Mouse (Mus musculus) heart, adult 2 months (tissue): Measurements from ENCODE around the gene Ninj2. TPM values are rescaled to one million over a fixed set of nuclear protein-coding genes. Genes with fewer than 3 reads are reported as not detected.

Experiments
- DNase-seq, 2 experiments: peaks; one replicate each; pipeline ENCODE4 v3.0.0; 2021
- H3K27ac ChIP-seq: fragments of 200-600 bp; 2 replicates; pipeline ENCODE4 v1.8.1; 2022
- H3K27me3 ChIP-seq: fragments of 200-500 bp; 2 replicates; pipeline ENCODE4 v1.6.1; 2012; ENCODE audit warnings: mild to moderate bottlenecking, low read length, inconsistent platforms, mixed read lengths; ENCODE audit not compliant: control insufficient read depth, insufficient read depth
- H3K36me3 ChIP-seq: fragments of 200-500 bp; 2 replicates; pipeline ENCODE4 v1.6.1; 2012; ENCODE audit warnings: low read length, inconsistent platforms; ENCODE audit not compliant: control insufficient read depth, insufficient read depth
- H3K4me1 ChIP-seq: fragments of 200-500 bp; 2 replicates; pipeline ENCODE4 v1.6.1; 2011; ENCODE audit warnings: low read length; ENCODE audit not compliant: control insufficient read depth, insufficient read depth
- H3K4me3 ChIP-seq: fragments of 200-600 bp; 2 replicates; pipeline ENCODE4 v1.8.1; 2022
- H3K79me2 ChIP-seq: fragments of 200-500 bp; replicated peaks from 2 replicates; pipeline ENCODE4 v1.6.1; 2012; ENCODE audit warnings: mild to moderate bottlenecking, inconsistent platforms, low read length, moderate library complexity, mixed read lengths; ENCODE audit not compliant: control insufficient read depth, insufficient read depth
- H3K9ac ChIP-seq: fragments of 200-500 bp; 2 replicates; pipeline ENCODE4 v1.6.1; 2012; ENCODE audit warnings: low read depth, mild to moderate bottlenecking, control low read depth, inconsistent platforms, low read length, mixed read lengths
- CTCF ChIP-seq: fragments of 200-600 bp; IDR thresholded peaks from 2 replicates; pipeline ENCODE4 v1.8.1; 2022; ENCODE audit warnings: antibody characterized with exemption, mild to moderate bottlenecking, moderate library complexity
- EP300 ChIP-seq: fragments of 200-500 bp; IDR thresholded peaks from 2 replicates; pipeline ENCODE4 v1.6.1; 2011; ENCODE audit warnings: low read depth, low read length, control low read depth; ENCODE audit not compliant: insufficient read depth
- POLR2A ChIP-seq: fragments of 200-500 bp; IDR thresholded peaks from 2 replicates; pipeline ENCODE4 v1.6.1; 2011; ENCODE audit warnings: mild to moderate bottlenecking, low read depth, low read length, control low read depth; ENCODE audit not compliant: insufficient read depth
- WGBS: fragments of 180-500 bp; shearing (Covaris S2); methylation state at CpG from one replicate; pipeline ENCODE4 v1.1.7; 2018; 5-methylcytosine and 5-hydroxymethylcytosine counted together
- intact Hi-C: fragments of 180-260 bp; cut with DNase I; formaldehyde crosslinking; loops from one replicate; pipeline ENCODE4 v1.15.1; 2025
- polyA plus RNA-seq: library from polyadenylated mRNA; depleted of rRNA; stranded (reverse); fragments of >200 nt; gene quantifications from 2 replicates; pipeline ENCODE4 v1.2.3, GENCODE M21; 2012
- total RNA-seq, 2 experiments: library from RNA; stranded (reverse); gene quantifications; 2 replicates each; pipeline ENCODE4 v1.2.3; 2021

The Ninj2 gene
- total and polyA plus RNA-seq, 3 experiments, result not detected

GRCm38 (mm10) chr6:120172294-120173017 is 79.3 kb downstream of the Ninj2 start:
- no peak for TF ChIP-seq POLR2A
- no peak for TF ChIP-seq EP300
- TF ChIP-seq CTCF, result no peak
- no peak overlapping the region for H3K9ac ChIP-seq
- 72% methylated on average over 8 of the region's 8 CpGs for WGBS
- H3K36me3 ChIP-seq, result no peaks in the 10 kb centered on the region
- intact Hi-C loops, result no loop called here
- no peaks in the 10 kb centered on the region for H3K79me2 ChIP-seq
- peaks cover 7% of the 10 kb centered on the region for H3K4me1 ChIP-seq
- DNase-seq, result no peak
- H3K4me3 ChIP-seq, result no peak overlapping the region
- no peak overlapping the region for H3K27ac ChIP-seq
- no peaks in the 10 kb centered on the region for H3K27me3 ChIP-seq

DNA sequence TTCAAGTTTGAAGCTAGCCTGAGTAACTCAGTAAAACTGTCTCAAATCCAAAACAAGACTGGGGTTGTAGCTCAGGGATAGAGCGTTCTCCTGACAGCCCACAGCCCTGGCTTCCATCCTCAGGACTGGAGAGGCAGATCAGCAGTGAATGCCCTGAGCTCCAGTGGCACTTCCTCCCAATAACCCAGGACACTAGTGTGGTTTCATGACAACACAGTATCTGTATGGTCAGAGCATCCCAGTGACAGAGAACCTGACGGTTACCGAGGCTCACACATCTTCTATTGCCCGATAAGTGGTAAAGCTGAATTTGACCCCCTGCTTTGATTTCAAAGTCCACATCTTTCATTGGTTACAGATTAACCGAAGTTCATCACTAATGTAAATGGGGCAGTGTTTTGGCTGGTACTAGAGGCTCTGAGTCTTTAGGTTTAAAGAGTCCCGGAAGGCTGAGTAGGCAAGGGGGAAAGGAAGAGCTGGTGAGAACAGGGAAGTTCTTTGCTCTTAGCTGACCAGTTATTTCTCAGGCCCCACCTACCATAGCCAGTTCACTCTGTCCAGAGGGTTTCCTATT is 81.0 kb downstream of the Ninj2 start:
- TF ChIP-seq CTCF, result no peak
- TF ChIP-seq EP300, result no peak
- TF ChIP-seq POLR2A, result no peak
- Histone ChIP-seq H3K79me2 (no peaks in the 10 kb centered on the region), H3K4me3 (no peak overlapping the region), H3K4me1 (peaks cover 7% of the 10 kb centered on the region), H3K36me3 (no peaks in the 10 kb centered on the region), H3K27me3 (no peaks in the 10 kb centered on the region), H3K9ac (peak overlapping the region; percentile 14; the same call in 1 of the 2 replicates), H3K27ac (peak overlapping the region; percentile 86)
- no peak for DNase-seq
- intact Hi-C loops, result loop anchor here (2.0 kb wide), 1 partner anchor 27 kb away; no protein-coding TSS in a partner anchor
- 66% methylated on average over 6 of the region's 6 CpGs for WGBS

DNA sequence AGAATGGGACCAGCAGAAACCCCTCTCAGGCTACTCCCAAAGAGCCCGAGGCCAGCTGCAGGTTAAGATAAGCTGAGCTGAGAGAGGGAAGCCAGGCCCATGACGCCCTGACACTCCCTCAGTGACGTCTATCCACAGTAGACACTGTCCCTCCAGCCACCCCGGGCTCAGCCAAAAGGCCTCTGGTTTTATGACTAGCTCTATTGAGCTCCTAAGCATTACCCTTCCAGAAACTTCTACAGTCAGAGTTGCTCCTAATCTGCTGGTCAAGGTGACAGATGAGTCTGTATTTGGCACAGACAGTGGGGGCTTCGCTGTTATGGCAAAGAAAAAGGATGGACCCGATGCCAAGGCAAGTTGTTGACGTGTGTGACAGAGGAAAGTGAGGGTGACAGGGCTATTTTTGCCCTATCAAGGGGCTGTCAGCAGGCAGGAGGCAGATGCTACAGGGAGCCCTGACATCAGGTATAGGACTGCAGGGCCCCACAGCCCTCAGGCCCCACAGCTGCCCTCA is 81.5 kb downstream of the Ninj2 start:
- no peak overlapping the region for H3K4me3 ChIP-seq
- H3K79me2 ChIP-seq, result no peaks in the 10 kb centered on the region
- no peaks in the 10 kb centered on the region for H3K27me3 ChIP-seq
- peak overlapping the region; percentile 86 for H3K27ac ChIP-seq
- 26% methylated on average over 7 of the region's 7 CpGs for WGBS
- intact Hi-C loops, result loop anchor here (2.0 kb wide), 1 partner anchor 28 kb away; no protein-coding TSS in a partner anchor
- 0 out of 2 replicates have a peak overlapping the region, but pooled peaks have one; percentile 14 for H3K9ac ChIP-seq
- no peaks in the 10 kb centered on the region for H3K36me3 ChIP-seq
- peaks cover 8% of the 10 kb centered on the region for H3K4me1 ChIP-seq
- no peak for TF ChIP-seq CTCF
- peak; percentile 94 for TF ChIP-seq EP300
- peak; percentile 24; the same call in 1 of the 2 replicates for TF ChIP-seq POLR2A
- DNase-seq, result peak; percentile 74 to 85

DNA sequence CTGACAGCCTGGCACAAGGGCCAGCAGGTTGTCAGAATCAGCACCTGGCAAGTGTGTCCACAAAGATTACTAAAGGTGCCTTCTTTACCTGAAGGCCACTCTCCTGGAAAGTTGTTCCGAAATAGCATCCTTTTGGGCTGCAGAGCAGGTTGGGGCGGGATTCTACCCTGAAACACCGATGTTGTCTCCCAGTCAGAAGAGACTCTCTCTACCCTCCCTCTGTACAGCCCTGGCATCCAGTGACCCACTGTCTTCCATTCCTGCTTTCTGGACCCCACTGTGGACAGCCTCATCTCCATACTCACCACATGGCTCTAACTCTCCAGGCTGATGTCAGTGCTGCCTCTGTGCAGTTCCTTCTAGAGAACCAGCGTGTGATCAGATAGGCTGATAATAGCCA is 82.5 kb downstream of the Ninj2 start:
- peaks cover 8% of the 10 kb centered on the region for H3K4me1 ChIP-seq
- intact Hi-C loops, result loop anchor here (2.0 kb wide), 1 partner anchor 29 kb away; no protein-coding TSS in a partner anchor
- H3K36me3 ChIP-seq, result no peaks in the 10 kb centered on the region
- no peaks in the 10 kb centered on the region for H3K27me3 ChIP-seq
- no peak overlapping the region for H3K9ac ChIP-seq
- WGBS, result 88% methylated on average over 4 of the region's 4 CpGs
- peak overlapping the region; percentile 86 for H3K27ac ChIP-seq
- TF ChIP-seq EP300 (no peak), POLR2A (no peak), CTCF (no peak)
- H3K4me3 ChIP-seq, result no peak overlapping the region
- H3K79me2 ChIP-seq, result no peaks in the 10 kb centered on the region
- no peak for DNase-seq

DNA sequence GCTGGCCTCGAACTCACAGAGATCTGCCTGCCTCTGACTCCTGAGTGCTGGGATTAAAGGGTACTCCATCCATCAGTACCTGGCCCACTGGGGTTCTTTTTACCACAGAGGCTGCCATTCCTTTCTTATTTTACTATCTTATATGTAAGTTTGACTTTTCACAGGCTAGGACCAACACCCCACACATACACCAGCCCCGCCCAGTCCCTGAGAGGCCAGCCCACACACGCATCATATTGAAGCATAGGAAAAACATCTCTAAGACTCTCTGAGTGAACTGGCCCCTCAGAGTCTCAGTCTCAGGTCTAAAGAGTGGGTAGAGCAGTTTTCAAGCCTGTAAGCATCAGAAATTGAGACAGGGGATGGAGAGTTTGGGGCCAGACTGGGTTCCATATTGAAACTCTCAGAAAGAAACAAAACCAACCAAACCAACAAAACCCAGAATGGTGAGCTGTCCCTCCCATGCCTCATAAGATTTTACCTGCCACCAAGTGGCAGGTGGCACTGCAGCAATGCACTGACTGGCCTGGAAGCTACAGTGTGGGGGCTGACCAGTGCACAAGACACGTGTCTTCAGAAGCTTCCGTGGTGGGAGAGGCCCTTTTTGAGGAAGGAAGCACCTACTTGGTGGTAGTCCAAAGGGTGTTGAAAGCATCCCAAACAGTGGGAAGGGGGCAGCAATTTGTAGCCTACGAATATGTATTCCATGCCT is 86.0 kb downstream of the Ninj2 start:
- WGBS, result 66% methylated on average over 6 of the region's 6 CpGs
- Histone ChIP-seq H3K4me1 (peaks cover 2% of the 10 kb centered on the region), H3K36me3 (no peaks in the 10 kb centered on the region), H3K27ac (peak overlapping the region; percentile 6; the same call in 1 of the 2 replicates), H3K27me3 (no peaks in the 10 kb centered on the region), H3K9ac (no peak overlapping the region), H3K79me2 (no peaks in the 10 kb centered on the region), H3K4me3 (no peak overlapping the region)
- intact Hi-C loops, result no loop called here
- TF ChIP-seq CTCF (no peak), EP300 (no peak), POLR2A (no peak)
- DNase-seq, result peak in 1 of 2 experiments; percentile 33
